Mouse (Mus musculus) CD8-positive naive resting alpha-beta T cell, adult 57 days (primary cell): ENCODE results near the gene Mfsd11. TPM values are rescaled to one million over a fixed set of nuclear protein-coding genes. Genes with fewer than 3 reads are reported as not detected.

ENCODE experiments used
- total RNA-seq: library from RNA; stranded (reverse); gene quantifications from one replicate; pipeline ENCODE4 v1.2.4, GENCODE M21; 2023

Gene Mfsd11
- total RNA-seq, result 11.1 TPM

GRCm38 (mm10) chr11:116852291-116852890 is at the start of gene Mfsd11:
Gene Mfsd11 (plus strand): TSS chr11:116852440.

GRCm38 (mm10) chr11:116827534-116828165 is 24.6 kb upstream of the Mfsd11 start, which contains the start of gene Mxra7:
Gene Mxra7 (minus strand): TSS chr11:116828046.

GRCm38 (mm10) chr11:116843261-116844233 is 8.7 kb upstream of the Mfsd11 start, which contains the start of the genes Mettl23 and Jmjd6:
Gene Mettl23 (plus strand): TSS chr11:116843278.
Gene Jmjd6 (minus strand): TSS chr11:116843449.

GRCm38 (mm10) chr11:116852891-116853511 is 761 bp downstream of the Mfsd11 start, which contains the start of gene Srsf2:
Gene Srsf2 (minus strand): TSS chr11:116853094.

GRCm38 (mm10) chr11:116918323-116919185 is 66.3 kb downstream of the Mfsd11 start, which contains the start of gene Mgat5b:
Gene Mgat5b (plus strand): TSS chr11:116918863.

Other genes with a start within 250 kb of the Mfsd11 start
- gene Rhbdf2, start 225.4 kb upstream of the Mfsd11 start, total RNA-seq, result 15.6 TPM
- not detected for gene Prcd, start 198.9 kb upstream of the Mfsd11 start, total RNA-seq
- gene Cygb, start 198.1 kb upstream of the Mfsd11 start, total RNA-seq, result not detected
- not detected for gene St6galnac1, start 76.9 kb upstream of the Mfsd11 start, total RNA-seq
- gene Mxra7, start 24.4 kb upstream of the Mfsd11 start, total RNA-seq, result not detected
- gene Mettl23, start 9.2 kb upstream of the Mfsd11 start, total RNA-seq, result 69.0 TPM
- 60.2 TPM for gene Jmjd6, start 9.0 kb upstream of the Mfsd11 start, total RNA-seq
- gene Srsf2, start 654 bp downstream of the Mfsd11 start, total RNA-seq, result 421 TPM
- gene Mgat5b, start 66.4 kb downstream of the Mfsd11 start, total RNA-seq, result not detected